Mouse (Mus musculus): ENCODE measurements at regions not wholly inside any gene's neighbourhood (a gene's known extent, or its start where the extent isn't known, plus 50 kb on each side); places are given as distances from the start of the nearest gene placed in this dataset.

DNA sequence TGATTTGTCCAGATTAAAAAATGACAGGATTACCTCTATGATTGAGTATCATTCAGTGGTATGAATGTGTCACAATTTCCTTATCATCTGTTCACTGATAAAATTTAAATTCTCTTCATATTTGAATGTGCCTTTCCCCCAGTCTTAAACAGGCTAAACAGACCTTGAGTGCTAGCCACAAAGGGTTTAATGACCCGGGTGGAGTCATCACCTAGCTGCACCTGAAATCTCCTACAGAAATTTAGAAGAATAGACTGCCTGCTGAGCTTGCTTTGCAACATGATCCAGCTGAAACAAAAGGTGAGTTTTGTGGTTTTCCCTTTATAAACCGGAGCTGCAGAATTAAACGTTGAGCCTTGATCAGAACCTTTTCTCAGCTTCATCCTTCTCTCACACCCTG is 156.1 kb upstream of the Vwde start:
- TF ChIP-seq CTCF (conservative IDR thresholded peaks at IDR 0.05; ENCODE audit: low read length): no peak
- no peak for TF ChIP-seq POU5F1 (IDR thresholded peaks at IDR 0.05; ENCODE audit: borderline replicate concordance, low read length)
